8 mouse cellular contexts compared by ENCODE assay signal in genomic region chr1:51644399-51644798, GRCm38 (mm10).
A peak's percentile ranks its signal among the peaks of the same experiment; 100 is the strongest.
DNase-seq lines count a peak whose midpoint lies in the region; ATAC-seq and TF ChIP-seq lines count a peak whose summit lies in the region.
"Had no signal": no experiment of that assay in that cellular context is flagged by ENCODE, and none has a peak within 500 bp of the region (broad histone marks: within the 10 kb centered on the region; RNA-seq: fewer than 3 reads in every experiment).

No protein-coding gene starts in this region.

- 0 out of 2 replicates have a peak, but pooled peaks have one; percentile 40 for ATAC-seq in midbrain, embryonic 11.5 days (ENCODE audit: low FRiP score)

- H3K4me3 ChIP-seq in midbrain, embryonic 11.5 days (ENCODE audit: low read depth, low read length), result no peak overlapping the region
- no peak overlapping the region for H3K4me3 ChIP-seq in small intestine, adult 2 months (ENCODE audit: low read depth, low read length)
- H3K4me3 ChIP-seq: lung, embryonic 15.5 days had no signal

- no peak overlapping the region for H3K27ac ChIP-seq in midbrain, embryonic 11.5 days (ENCODE audit: low read depth, low read length)
- no peak overlapping the region for H3K27ac ChIP-seq in small intestine, adult 2 months (ENCODE audit: insufficient read depth, low read depth, low read length)
- H3K27ac ChIP-seq: lung, embryonic 15.5 days had no signal

- H3K36me3 ChIP-seq in midbrain, embryonic 11.5 days (ENCODE audit: control insufficient read depth, insufficient read depth, low read length), result no peaks in the 10 kb centered on the region
- H3K36me3 ChIP-seq in small intestine, adult 2 months (ENCODE audit: control insufficient read depth, insufficient read depth, low read length), result no peaks in the 10 kb centered on the region
- H3K36me3 ChIP-seq: lung, embryonic 15.5 days had no signal

- no peak overlapping the region for H3K9ac ChIP-seq in midbrain, embryonic 11.5 days (ENCODE audit: low read length)
- H3K9ac ChIP-seq: lung, embryonic 15.5 days had no signal

- H3K9me3 ChIP-seq in midbrain, embryonic 11.5 days (ENCODE audit: control insufficient read depth, low read length), result no peaks in the 10 kb centered on the region
- H3K9me3 ChIP-seq: lung, embryonic 15.5 days had no signal

- H3K27me3 ChIP-seq in midbrain, embryonic 11.5 days (ENCODE audit: control insufficient read depth, insufficient read depth, low read length), result no peaks in the 10 kb centered on the region
- H3K27me3 ChIP-seq in small intestine, adult 2 months (ENCODE audit: control insufficient read depth, insufficient read depth, low read length), result no peaks in the 10 kb centered on the region
- H3K27me3 ChIP-seq: lung, embryonic 15.5 days had no signal

- WGBS in midbrain, embryonic 11.5 days, result 28% methylated on average over 2 of the region's 2 CpGs
- 14% methylated on average over 2 of the region's 2 CpGs for WGBS in small intestine, adult 2 months

- intact Hi-C loops in heart, postnatal 10 days (cut with DNase I), result loop anchor here (1.0 to 5.0 kb wide), 3 partner anchors 300 to 443 kb away; no protein-coding TSS in a partner anchor

- TF ChIP-seq CTCF in small intestine, adult 2 months (IDR thresholded peaks at IDR 0.05; ENCODE audit: extremely low read depth, insufficient read length, insufficient replicate concordance, low read depth, low read length), result peak; percentile 60; the same call in 1 of the 2 replicates

- DNase-seq in ES-CJ7 (ENCODE audit: low read depth, low spot score), result peak; percentile 82
- peak; percentile 73 for DNase-seq in adrenal gland, postnatal 14 days
- peak; percentile 74 for DNase-seq in embryo, embryonic 9.5 days (ENCODE audit: extremely low spot score)
- DNase-seq in heart, postnatal 10 days, result peak; percentile 76 to 84
- peak; percentile 64 for DNase-seq in left cerebral cortex, adult 11 months (ENCODE audit: low spot score)
- DNase-seq in midbrain, embryonic 11.5 days (ENCODE audit: low spot score, missing footprints), result peak; percentile 98

- H3K4me2 ChIP-seq in midbrain, embryonic 11.5 days, result no peak overlapping the region
- H3K4me2 ChIP-seq: lung, embryonic 15.5 days had no signal

- no peak for TF ChIP-seq POLR2A in small intestine, adult 2 months (IDR thresholded peaks at IDR 0.05; ENCODE audit: low read depth, low read length)

- H3K4me1 ChIP-seq in midbrain, embryonic 11.5 days (ENCODE audit: control insufficient read depth, insufficient read depth, low read length), result no peaks in the 10 kb centered on the region
- H3K4me1 ChIP-seq in small intestine, adult 2 months (ENCODE audit: control insufficient read depth, insufficient read depth, insufficient read length, low read length), result no peaks in the 10 kb centered on the region
